Mouse (Mus musculus) limb, embryonic 14.5 days (tissue): Measurements from ENCODE around the gene Gm498. TPM values are rescaled to one million over a fixed set of nuclear protein-coding genes. Genes with fewer than 3 reads are reported as not detected.
A peak's percentile ranks its signal among the peaks of the same experiment; 100 is the strongest.

ENCODE experiments used
- ATAC-seq: fragments of 200-750 bp; cut with Nextera tagmentation; 2 replicates; pipeline ENCODE4 v1.8.0; 2017; ENCODE audit warnings: low read depth, moderate number of reproducible peaks, moderate TSS enrichment; ENCODE audit not compliant: low FRiP score
- DNase-seq: peaks from one replicate; pipeline ENCODE4 v3.0.0-alpha.2; 2015; ENCODE audit warnings: low spot score
- H3K27ac ChIP-seq: fragments of 300-500 bp; sonication (generic); replicated peaks from 2 replicates; pipeline ENCODE4 v1.5.1; 2014; ENCODE audit warnings: low read depth, mild to moderate bottlenecking, low read length, moderate library complexity, mixed read lengths
- H3K27me3 ChIP-seq: fragments of 300-500 bp; sonication (generic); 2 replicates; pipeline ENCODE4 v1.6.1; 2014; ENCODE audit warnings: low read length, mixed read lengths; ENCODE audit not compliant: control insufficient read depth, insufficient read depth
- H3K36me3 ChIP-seq: fragments of 300-500 bp; sonication (generic); 2 replicates; pipeline ENCODE4 v1.6.1; 2014; ENCODE audit warnings: mild to moderate bottlenecking, low read length, moderate library complexity, mixed read lengths; ENCODE audit not compliant: control insufficient read depth, insufficient read depth
- H3K4me1 ChIP-seq: fragments of 300-500 bp; sonication (generic); 2 replicates; pipeline ENCODE4 v1.6.1; 2014; ENCODE audit warnings: antibody characterized with exemption, low read length, mixed read lengths; ENCODE audit not compliant: control insufficient read depth, insufficient read depth
- H3K4me2 ChIP-seq: fragments of 300-500 bp; sonication (generic); replicated peaks from 2 replicates; pipeline ENCODE4 v1.6.1; 2014; ENCODE audit warnings: low read depth, mild to moderate bottlenecking, low read length, moderate library complexity; ENCODE audit not compliant: severe bottlenecking
- H3K4me3 ChIP-seq: fragments of 300-500 bp; sonication (generic); replicated peaks from 2 replicates; pipeline ENCODE4 v1.5.1; 2014; ENCODE audit warnings: low read length
- H3K9ac ChIP-seq: fragments of 300-500 bp; sonication (generic); 2 replicates; pipeline ENCODE4 v1.6.1; 2014; ENCODE audit warnings: mild to moderate bottlenecking, low read depth, low read length, moderate library complexity; ENCODE audit not compliant: severe bottlenecking
- H3K9me3 ChIP-seq: fragments of 300-500 bp; sonication (generic); 2 replicates; pipeline ENCODE4 v1.6.1; 2016; ENCODE audit warnings: low read length; ENCODE audit not compliant: control insufficient read depth
- POLR2A ChIP-seq: fragments of 200-500 bp; IDR thresholded peaks from 2 replicates; pipeline ENCODE4 v1.8.0; 2012; ENCODE audit warnings: inconsistent platforms, mild to moderate bottlenecking, moderate library complexity, borderline replicate concordance; ENCODE audit not compliant: insufficient read depth, insufficient read length; ENCODE audit errors: extremely low read depth
- WGBS: fragments of 180-500 bp; shearing (Covaris S2); extraction: QIAGEN DNeasy Blood & Tissue Kit; methylation state at CpG from one replicate; pipeline ENCODE4 v1.1.7; 2014; 5-methylcytosine and 5-hydroxymethylcytosine counted together
- polyA plus RNA-seq, 2 experiments: library from polyadenylated mRNA; depleted of rRNA in 1 of 2; stranded (reverse) in 1 of 2; unstranded in 1 of 2; fragments of >200 nt; fragmentation: Nextera tagmentation in 1 of 2; extraction: Ambion mirVana in 1 of 2; gene quantifications; 2 replicates each; pipeline versions ENCODE4 v1.2.1 to v1.2.3; 2012 to 2014

The Gm498 gene
- polyA plus RNA-seq, 2 experiments = not detected

DNA sequence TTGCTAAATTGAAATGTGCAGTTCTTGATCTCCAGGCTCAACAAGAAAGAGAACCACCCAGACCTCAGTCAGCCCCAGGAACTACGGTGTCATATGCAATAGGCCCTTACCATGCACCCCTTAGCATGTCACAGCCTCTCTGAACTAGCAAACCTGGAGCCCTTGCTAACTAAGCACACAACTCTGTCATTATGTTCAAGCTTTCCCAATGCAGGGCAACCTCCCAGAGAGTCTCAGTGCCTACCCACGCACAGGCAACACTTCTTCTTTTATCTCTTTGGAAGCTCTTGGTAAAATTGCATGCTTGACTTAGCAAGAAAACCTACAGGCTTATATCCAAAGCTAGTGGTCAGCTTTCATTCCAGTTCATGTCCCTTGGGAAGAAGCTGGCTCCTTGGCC lies 24.5 kb downstream of the Gm498 start:
- Histone ChIP-seq H3K9me3 (no peaks in the 10 kb centered on the region), H3K4me3 (no peak overlapping the region), H3K27ac (no peak overlapping the region), H3K9ac (no peak overlapping the region), H3K4me2 (no peak overlapping the region), H3K4me1 (no peaks in the 10 kb centered on the region), H3K27me3 (no peaks in the 10 kb centered on the region), H3K36me3 (no peaks in the 10 kb centered on the region)
- DNase-seq (no peak), ATAC-seq (no peak)
- TF ChIP-seq POLR2A = no peak
- WGBS = 87% methylated on average over 2 of the region's 2 CpGs

- Histone ChIP-seq H3K9me3 (no peaks in the 10 kb centered on the region), H3K36me3 (no peaks in the 10 kb centered on the region), H3K9ac (no peak overlapping the region), H3K27ac (no peak overlapping the region), H3K4me2 (no peak overlapping the region), H3K4me1 (no peaks in the 10 kb centered on the region), H3K27me3 (no peaks in the 10 kb centered on the region), H3K4me3 (no peak overlapping the region)
- no peak for TF ChIP-seq POLR2A
- WGBS = 71% methylated on average over 2 of the region's 2 CpGs
- no peak for DNase-seq
- ATAC-seq = no peak
Observed at GRCm38 (mm10) chr7:143892361-143892760, 25.7 kb downstream of the Gm498 start.

- H3K4me2 ChIP-seq = no peak overlapping the region
- no peaks in the 10 kb centered on the region for H3K27me3 ChIP-seq
- no peaks in the 10 kb centered on the region for H3K4me1 ChIP-seq
- no peak overlapping the region for H3K9ac ChIP-seq
- TF ChIP-seq POLR2A = no peak
- 31% methylated on average over 2 of the region's 2 CpGs for WGBS
- peak; percentile 33 for DNase-seq
- no peaks in the 10 kb centered on the region for H3K36me3 ChIP-seq
- no peak for ATAC-seq
- no peak overlapping the region for H3K4me3 ChIP-seq
- no peaks in the 10 kb centered on the region for H3K9me3 ChIP-seq
- H3K27ac ChIP-seq = no peak overlapping the region
Observed at GRCm38 (mm10) chr7:143900667-143901066, 34.0 kb downstream of the Gm498 start.

DNA sequence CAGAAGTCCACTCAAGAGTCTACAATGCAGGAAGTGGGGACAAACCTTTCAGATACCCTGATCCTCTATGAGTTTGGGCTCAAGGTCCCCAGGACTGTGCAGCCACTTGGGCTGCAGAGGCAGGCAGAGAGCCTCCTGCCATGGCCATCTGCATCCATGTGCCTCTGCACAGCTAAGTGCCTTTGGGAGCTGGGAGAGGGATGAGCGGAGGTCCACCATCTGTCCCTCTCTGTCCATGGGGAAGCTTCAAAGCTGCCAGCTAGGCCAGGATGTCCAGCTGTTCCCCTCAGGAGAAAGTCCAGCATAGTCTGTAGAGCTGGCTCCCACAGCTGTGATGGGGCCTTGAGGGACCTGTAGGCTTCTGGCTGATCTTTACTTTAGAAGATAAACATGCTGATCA lies 38.5 kb downstream of the Gm498 start:
- H3K9ac ChIP-seq = no peak overlapping the region
- 100% methylated on average over 1 of the region's 1 CpGs for WGBS
- no peak overlapping the region for H3K4me3 ChIP-seq
- ATAC-seq (no peak), DNase-seq (no peak)
- H3K4me1 ChIP-seq = no peaks in the 10 kb centered on the region
- no peaks in the 10 kb centered on the region for H3K36me3 ChIP-seq
- no peak overlapping the region for H3K27ac ChIP-seq
- no peak overlapping the region for H3K4me2 ChIP-seq
- TF ChIP-seq POLR2A = no peak
- no peaks in the 10 kb centered on the region for H3K9me3 ChIP-seq
- H3K27me3 ChIP-seq = no peaks in the 10 kb centered on the region

GRCm38 (mm10) chr7:143905606-143906005 lies 39.0 kb downstream of the Gm498 start:
- H3K9ac ChIP-seq = no peak overlapping the region
- no peak overlapping the region for H3K4me2 ChIP-seq
- no peaks in the 10 kb centered on the region for H3K27me3 ChIP-seq
- no peaks in the 10 kb centered on the region for H3K36me3 ChIP-seq
- DNase-seq (no peak), ATAC-seq (no peak)
- WGBS = 81% methylated on average over 3 of the region's 3 CpGs
- TF ChIP-seq POLR2A = no peak
- H3K27ac ChIP-seq = no peak overlapping the region
- no peak overlapping the region for H3K4me3 ChIP-seq
- no peaks in the 10 kb centered on the region for H3K4me1 ChIP-seq
- H3K9me3 ChIP-seq = no peaks in the 10 kb centered on the region

- H3K36me3 ChIP-seq = no peaks in the 10 kb centered on the region
- no peak for TF ChIP-seq POLR2A
- ATAC-seq (no peak), DNase-seq (no peak)
- 83% methylated on average over 8 of the region's 8 CpGs for WGBS
- H3K4me2 ChIP-seq = no peak overlapping the region
- H3K4me3 ChIP-seq = no peak overlapping the region
- no peak overlapping the region for H3K27ac ChIP-seq
- no peaks in the 10 kb centered on the region for H3K9me3 ChIP-seq
- no peaks in the 10 kb centered on the region for H3K4me1 ChIP-seq
- no peak overlapping the region for H3K9ac ChIP-seq
- no peaks in the 10 kb centered on the region for H3K27me3 ChIP-seq
Observed at GRCm38 (mm10) chr7:143913611-143914010, 47.0 kb downstream of the Gm498 start.
